Mouse (Mus musculus) thymus, postnatal 10 days (tissue): Measurements from ENCODE around the gene Prkg1.

Source experiments
- DNase-seq, 2 experiments: peaks; one replicate each; pipeline ENCODE4 v3.0.0; 2021; ENCODE audit warnings: low spot score in 2 of 2

The Prkg1 gene

GRCm38 (mm10) chr19:31630899-31631869 is 133.6 kb downstream of the Prkg1 start:
- no peak for DNase-seq

GRCm38 (mm10) chr19:31621716-31622115 is 143.1 kb downstream of the Prkg1 start:
- DNase-seq, result no peak

DNA sequence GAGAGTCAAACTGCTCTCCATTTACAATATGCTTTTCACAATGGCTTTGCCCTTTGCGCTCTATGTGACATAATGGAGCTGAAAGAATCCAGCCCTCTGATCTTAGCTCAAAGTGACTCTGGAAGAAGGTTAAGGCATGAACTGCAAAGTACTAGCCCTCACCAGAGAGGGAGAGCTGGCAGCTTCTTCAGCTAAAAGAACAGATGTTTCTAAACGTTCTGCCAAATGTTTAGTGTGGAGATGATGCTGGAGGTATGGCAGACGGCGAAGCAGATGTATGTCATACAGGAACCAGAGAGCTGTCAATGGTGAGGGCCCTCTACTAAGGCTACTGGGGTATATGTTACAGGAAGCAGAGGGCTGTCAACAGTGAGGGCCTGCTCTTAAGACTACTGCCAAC is 148.0 kb downstream of the Prkg1 start:
- DNase-seq, result no peak

- DNase-seq, result no peak
Observed at GRCm38 (mm10) chr19:31616159-31616558, 148.7 kb downstream of the Prkg1 start.

GRCm38 (mm10) chr19:31613146-31613545 is 151.7 kb downstream of the Prkg1 start:
- DNase-seq, result no peak

- no peak for DNase-seq
Observed at GRCm38 (mm10) chr19:31602578-31602977, 162.3 kb downstream of the Prkg1 start.

DNA sequence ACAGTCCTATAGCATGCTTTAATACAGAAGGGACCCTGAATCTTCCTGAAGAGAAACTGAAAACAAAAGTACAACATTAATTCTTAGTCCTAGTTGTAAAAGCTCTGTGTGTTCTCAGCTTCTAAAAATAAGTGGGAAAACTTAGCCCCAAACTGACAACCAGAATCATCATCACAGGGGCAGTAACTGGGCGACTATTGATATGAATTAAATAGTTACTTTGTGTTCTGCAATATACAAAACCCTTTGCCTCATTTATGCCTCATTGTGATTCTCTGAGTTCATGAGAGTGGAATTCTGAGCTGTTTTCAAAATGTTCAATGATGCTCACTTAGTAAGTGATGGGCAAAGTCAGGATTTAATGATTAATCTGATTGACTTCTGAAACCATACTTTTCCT is 170.8 kb downstream of the Prkg1 start:
- no peak for DNase-seq

DNA sequence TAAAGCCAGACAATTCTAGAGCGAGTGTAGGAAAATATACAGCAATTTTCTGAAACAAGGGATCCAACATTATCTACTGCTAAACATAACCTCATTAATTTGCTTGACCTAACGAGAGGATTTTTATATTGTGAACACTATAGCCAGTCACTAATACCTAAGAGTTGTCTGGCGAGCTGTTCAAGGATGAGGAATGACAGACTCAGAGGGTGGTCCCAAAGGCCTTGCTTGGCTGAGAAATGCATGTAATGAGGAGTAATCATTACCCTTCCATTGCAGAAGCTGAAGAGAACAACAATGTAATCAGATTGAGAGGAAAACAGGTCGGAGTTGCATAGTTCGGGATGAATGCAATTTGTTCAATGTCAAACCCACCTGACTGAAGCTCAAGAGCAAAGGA is 174.1 kb downstream of the Prkg1 start:
- DNase-seq, result no peak

GRCm38 (mm10) chr19:31577092-31577491 is 187.7 kb downstream of the Prkg1 start:
- DNase-seq, result no peak

DNA sequence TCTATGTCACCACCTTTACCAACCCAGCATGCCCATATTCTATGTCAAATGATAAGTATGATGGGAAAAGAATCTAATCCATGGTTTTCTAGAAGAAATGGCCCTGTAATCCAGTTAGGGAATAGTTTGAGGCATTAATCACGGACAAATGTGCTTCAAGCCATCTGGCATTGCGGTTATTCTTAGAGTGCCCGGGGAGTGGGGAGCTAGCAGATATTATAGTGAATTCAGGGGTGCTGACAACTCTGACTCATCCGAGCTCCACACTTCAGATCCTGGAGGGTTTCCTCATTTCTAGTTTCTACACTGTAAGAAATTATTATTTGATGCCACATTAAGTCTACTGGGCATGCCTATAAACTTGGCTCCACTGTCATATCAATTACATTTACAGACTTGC is 200.5 kb downstream of the Prkg1 start:
- no peak for DNase-seq

- DNase-seq, result no peak
Observed at GRCm38 (mm10) chr19:31546063-31546462, 218.8 kb downstream of the Prkg1 start.

GRCm38 (mm10) chr19:31531249-31531740 is 233.5 kb downstream of the Prkg1 start:
- no peak for DNase-seq

GRCm38 (mm10) chr19:31530616-31531015 is 234.2 kb downstream of the Prkg1 start:
- DNase-seq, result no peak

GRCm38 (mm10) chr19:31529890-31530289 is 234.9 kb downstream of the Prkg1 start:
- DNase-seq, result no peak

- DNase-seq, result no peak
Observed at GRCm38 (mm10) chr19:31514490-31514889, 250.3 kb downstream of the Prkg1 start.

DNA sequence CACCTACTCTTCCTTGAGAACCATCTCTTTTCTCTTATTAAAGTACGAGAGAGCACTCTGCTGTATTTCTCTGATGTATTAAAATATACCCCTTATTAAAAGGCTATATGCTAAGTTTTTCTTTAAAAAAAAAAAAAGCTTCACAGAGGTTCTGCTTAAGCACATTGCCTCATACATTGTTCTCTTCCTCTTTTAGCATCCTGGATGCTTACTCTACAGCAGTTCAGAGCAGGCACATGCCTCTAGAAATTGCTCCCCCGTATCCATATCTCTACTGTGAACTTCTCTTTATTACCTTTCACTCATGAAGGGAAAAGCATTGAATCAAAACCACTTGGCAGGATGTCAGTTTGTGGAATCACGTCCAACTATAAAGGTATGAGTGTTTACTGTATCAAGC is 257.0 kb downstream of the Prkg1 start:
- no peak for DNase-seq

DNA sequence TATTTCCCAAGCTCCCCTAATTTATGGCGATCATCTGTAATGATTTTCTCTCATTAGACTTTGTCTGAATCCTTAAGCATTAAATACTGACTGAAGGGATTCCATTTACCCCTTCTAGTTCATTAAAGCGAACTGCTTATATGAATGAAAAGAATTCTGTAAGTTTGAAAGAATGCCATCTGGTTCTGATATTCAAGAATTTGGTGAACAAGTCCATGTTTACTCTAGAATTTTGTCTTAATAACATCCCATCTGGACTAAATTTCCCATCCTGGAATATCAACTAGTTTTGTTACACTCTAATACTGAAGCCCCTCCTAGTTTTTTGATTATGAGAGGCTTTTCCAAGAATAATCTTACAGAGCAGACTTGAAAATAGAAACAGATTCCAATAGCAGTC is 258.5 kb downstream of the Prkg1 start:
- no peak for DNase-seq

DNA sequence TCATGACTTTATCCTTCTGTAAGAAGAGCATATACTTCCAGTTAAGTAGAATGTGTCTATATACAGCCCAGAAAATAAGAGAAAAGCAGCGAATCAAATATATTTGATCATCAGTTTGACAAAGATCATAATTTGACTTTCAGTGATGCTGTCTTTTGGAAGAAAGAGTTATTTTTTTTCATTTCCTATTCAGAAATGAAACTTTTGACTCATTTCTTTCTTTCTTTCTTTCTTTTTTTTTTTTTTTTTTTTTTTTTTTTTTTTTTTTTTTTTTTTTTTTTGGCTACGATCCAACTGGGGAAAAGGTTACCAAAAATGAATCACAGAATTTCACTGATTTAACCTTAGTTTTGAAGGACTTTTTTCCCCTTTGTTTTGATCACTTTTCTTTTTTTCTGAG is 259.8 kb downstream of the Prkg1 start:
- no peak for DNase-seq

- DNase-seq, result no peak
Observed at GRCm38 (mm10) chr19:31497386-31497785, 267.4 kb downstream of the Prkg1 start.

DNA sequence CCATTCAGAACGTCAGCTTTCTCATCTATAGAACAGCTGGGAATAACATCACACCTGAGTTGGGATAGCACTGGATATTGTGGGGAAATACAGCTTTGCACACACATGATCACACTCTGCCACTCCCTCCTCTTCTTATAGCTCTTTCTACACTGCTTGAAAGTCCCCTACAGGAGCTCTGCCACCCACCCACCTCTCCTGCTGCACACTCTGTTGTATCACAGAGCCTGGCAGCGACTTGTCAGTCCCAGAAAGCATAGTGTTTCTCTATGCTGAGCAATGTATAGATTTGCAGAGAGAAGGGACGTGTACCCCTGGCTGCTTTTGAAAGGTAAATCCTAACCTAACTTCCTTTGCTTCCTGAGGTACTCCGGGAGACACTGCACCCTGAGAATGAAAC is 275.2 kb downstream of the Prkg1 start:
- no peak for DNase-seq

DNA sequence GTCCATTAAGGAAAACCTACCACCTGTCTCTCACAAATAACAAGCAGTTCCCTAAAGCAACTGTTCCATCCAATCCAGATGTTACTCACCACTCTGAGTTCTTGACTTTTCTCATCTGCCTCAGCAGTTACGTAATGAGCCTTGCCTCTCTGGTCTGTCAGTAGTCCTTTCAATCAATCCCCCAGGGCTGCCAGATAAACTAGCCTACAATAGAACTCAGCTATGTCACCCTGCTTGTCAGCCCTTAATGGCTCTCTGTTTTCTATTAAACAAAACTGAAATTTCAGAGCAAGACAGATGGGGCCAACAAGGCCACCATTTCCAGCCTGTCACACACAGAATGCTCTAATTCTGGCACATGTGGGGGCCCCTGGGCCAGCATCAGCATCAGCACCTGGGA is 293.1 kb downstream of the Prkg1 start:
- no peak for DNase-seq

DNA sequence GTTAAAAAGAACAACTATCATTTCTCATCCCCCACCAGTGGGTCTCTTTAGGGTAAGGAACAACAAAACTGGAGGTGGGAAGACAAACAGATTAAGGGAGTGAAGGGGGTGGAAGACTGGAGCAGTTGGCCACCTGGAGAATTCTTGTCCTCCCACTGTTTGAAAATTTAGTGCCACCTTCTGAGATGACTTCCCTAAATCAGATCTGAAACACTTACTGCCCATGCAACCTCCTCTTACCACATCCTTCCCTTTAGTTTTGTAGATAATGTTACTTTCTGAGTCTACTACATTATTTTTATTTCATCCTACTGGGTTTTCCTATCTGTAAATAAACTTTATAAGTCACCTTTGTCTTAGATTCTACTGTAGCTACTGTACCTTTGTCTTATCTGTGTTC is 304.6 kb downstream of the Prkg1 start:
- no peak for DNase-seq

- no peak for DNase-seq
Observed at GRCm38 (mm10) chr19:31444101-31444500, 320.7 kb downstream of the Prkg1 start.
